Mouse (Mus musculus): ENCODE results near the gene Etv3. TPM values are rescaled to one million over a fixed set of nuclear protein-coding genes. Genes with fewer than 3 reads are reported as not detected.

Etv3 gene
- total RNA-seq, 2 experiments from 2014 or later, result 23.2 TPM

DNA sequence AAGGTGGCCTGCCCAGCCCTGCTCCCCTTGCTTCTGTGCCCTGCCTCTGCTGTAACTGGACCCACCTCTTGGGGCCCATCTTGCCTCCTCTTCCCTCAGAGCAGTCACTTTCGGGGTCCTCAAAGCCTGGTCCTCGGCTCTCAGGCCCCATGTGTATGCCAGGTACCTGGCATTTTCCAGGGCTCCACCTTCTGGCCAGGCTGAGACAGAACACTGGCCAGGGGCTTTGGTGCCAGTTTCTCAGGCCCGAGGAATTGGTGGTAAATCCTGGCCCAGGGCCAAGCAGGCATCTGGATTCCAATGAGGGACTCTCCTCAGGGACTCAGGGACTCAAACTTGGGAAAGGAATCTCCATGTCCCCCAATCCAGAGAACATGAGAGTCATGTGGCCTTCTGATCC is 34.9 kb downstream of the Etv3 start:
- DNase-seq, result no peak

DNA sequence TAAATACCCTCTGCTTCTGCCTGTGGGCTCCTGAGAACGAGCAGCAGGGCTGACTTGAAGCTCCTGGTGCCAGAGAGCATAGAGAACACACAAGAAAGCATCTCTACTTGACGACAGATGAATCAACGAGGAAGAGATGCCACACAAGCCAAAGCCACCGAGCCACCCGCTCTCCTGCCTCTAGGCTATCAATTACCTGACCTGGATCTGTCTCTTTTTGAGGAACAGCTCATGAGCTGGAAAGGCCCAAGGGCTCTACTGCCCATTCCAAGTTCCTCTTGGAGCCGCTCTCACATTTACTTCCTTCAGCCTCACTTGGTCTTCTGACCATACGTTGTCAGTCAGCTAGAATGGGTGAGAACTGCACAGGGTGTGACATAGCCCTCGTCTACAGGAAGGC is 36.2 kb downstream of the Etv3 start:
- no peak for DNase-seq

DNA sequence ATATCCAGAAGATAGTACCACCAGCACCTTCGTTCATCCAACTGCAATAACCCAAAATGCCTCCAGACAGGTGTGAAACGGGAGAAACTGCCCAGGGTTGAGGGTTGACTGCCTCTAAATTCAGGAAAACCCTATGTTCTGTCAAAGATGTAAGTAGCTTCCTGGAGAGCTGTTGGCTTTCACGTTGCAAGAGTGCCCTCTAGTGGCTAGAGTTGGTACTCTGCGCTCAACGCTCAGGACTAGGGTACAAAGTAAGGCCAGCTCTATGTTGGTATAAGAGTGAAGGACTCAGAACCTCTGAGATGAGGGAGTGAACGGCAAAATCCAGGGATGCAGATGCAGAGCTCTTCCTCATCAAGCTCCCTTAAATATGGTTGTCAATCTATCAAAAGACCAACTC is 37.2 kb downstream of the Etv3 start:
- DNase-seq, result peak; percentile 84 to 87

DNA sequence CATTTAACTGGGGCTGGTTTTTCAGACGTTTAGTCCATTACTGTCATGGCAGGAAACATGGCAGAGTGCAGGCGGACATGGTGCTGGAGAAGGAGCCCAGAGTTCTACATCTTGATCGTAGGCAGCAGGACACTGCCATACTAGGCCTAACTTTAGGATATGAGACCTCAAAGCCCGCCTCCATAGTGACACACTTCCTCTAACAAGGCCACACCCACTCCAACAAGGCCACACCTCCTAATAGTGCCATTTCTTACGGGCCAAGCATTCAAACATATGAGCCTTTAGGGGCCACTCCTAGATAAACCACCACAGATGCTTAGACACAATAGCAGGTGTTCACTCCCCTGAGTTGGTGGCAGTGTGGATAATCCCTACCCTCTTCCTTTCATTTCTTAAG is 38.3 kb downstream of the Etv3 start:
- no peak for DNase-seq

DNA sequence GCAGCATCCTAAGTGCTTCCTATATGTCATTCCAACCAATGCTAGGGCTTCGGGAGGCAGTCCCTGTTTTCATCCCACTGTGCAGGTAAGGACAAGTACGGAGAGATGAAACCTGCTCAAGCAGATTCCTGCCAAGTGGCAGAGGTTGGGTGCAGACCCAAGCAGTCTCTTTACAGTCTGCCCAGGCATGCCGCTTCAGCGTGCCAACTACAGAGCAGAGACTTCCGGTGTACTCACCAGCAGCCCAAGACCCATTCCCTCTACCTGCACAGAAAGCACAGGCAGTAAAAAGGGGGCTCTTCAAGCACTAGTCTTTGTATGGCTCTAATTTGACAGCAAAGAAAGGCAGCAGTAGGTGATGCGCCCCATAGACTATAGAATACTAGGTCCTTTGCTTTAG is 40.4 kb downstream of the Etv3 start:
- DNase-seq, result no peak

DNA sequence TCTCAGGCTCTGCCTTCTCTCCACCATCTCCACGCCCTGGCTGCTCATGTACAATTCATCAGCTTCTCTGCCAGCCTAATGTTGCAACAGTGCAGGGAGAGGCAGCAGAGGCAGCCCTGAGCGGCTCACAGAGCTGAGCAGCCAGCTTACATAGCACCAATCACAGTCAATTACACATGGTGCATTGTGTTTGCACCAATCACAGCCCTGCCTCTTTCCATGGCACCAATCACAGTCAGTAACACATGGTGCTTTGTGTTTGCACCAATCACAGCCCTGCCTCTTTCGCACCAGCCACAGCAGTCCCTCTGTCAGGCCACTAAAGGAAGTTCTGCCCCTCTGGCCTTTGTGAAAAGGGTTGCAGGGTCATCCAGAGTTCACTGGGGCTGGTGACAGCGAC is 40.9 kb downstream of the Etv3 start:
- DNase-seq, result peak; percentile 76 to 83

DNA sequence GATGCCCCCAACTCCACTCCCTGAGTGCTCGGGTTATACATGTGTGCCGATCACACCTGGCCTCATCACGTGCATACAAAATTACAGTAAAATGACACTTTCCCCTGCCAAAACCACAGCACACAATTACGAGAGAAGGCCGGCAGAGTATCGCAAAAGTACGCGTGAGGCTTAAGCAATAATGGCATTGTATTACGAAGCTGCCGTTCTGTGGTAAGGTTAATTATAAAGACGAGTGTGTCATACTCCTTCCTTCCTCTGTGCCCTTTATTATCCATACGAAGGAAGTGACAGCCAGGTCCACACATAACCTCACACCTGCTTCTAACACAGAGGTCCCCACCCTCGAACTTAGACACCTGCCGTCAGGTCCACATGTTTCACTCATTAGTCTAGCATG is 42.3 kb downstream of the Etv3 start:
- no peak for DNase-seq

DNA sequence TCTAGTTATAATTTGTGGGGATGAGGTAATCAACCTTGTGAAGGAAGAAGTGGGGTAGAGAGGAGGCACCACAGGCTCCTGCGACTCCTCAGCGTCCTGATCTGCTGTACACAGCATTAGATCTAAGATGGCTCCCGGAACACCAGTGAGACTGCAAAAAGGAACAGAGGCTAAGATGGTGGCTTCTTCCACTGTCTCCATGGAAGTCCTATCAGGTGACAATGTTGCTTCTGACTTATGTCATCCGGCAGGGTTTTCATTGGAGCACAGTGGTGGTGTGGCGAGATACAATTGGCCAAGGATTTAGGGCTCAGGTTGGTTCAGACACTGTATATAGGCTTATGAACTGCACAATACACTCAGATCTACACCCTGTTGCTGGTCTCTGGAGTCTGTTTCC is 43.5 kb downstream of the Etv3 start:
- no peak for DNase-seq

DNA sequence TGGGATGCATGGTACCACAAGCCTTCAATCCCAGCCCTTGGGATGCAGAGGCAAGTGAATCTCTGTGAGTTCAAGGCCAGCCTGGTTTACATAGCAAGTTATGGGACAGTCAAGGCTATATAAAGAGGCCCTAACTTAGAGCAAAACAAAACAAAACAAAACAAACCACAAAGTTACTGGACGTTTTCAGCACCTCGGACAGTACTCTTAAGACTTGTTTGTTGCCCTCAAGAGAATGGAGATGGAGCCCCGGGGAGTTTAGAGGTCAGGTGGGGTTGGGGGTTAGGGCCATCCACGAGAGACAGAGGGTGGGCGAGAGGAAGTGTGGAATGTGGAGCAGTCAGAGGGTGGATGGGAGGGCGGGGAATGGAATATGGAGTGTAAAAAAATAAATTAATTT is 50.6 kb downstream of the Etv3 start:
- no peak for DNase-seq

DNA sequence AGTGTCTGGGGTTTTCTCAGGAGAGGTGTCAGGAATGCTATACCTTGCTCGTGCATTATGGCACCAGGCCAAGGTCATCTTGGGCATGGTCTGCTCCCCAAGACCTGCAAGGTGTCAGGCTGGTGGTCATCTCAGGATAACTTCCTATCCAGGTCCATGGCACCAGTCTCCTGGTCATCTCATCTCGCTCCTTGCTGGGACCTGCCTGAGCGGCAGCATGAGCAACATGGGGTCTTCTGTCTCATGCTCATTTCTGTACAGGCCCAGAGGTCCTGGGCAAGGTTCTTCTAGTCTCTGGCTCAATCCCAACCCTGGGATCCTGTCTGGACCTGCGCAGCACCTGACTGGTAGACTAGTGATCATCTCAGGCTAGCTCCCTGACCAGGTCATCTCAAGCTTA is 57.1 kb downstream of the Etv3 start:
- DNase-seq, result no peak

Other genes with a start within 250 kb of the Etv3 start
- gene Cd5l, start 167.5 kb upstream of the Etv3 start, total RNA-seq (2021), result not detected
- under 1 TPM in 1 of 2 experiments, not detected in 1; 0.38 TPM for gene Fcrl1, start 149.0 kb upstream of the Etv3 start, total RNA-seq (2021)
- not detected for gene Fcrl5, start 89.6 kb upstream of the Etv3 start, total RNA-seq (2021)
- 10 to 100 TPM; 60.5 to 62.4 TPM for gene Arhgef11, start 92.2 kb downstream of the Etv3 start, total RNA-seq (2021)
- 1 to 10 TPM in 1 of 2 experiments, under 1 TPM in 1; 0.40 to 1.6 TPM for gene Lrrc71, start 223.2 kb downstream of the Etv3 start, total RNA-seq (2021)